Mouse (Mus musculus): Measurements from ENCODE around the gene Dhx37. TPM values are rescaled to one million over a fixed set of nuclear protein-coding genes. Genes with fewer than 3 reads are reported as not detected.

The Dhx37 gene
- polyA plus RNA-seq, 1 experiment from 2014 or later, result 16.4 TPM

DNA sequence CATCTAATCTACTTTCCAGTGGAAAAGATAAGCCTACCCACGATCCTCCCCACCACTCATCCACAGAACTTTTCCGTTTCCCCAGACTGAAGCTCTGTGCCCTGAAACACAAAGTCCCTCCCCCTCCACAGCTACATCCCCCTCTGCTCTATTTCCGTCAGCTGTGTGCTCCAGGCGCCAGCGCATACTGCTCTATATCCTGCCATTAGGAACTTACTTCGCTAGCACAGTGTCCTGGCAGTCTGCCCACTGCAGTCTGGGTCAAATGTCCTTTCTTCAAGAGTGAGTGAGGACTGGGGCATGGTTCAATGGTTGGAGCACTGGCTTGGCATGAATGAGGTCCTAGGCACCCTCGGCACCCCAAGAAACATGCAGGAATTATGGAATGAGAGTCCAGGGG is 70.0 kb downstream of the Dhx37 start:
- no peak for ATAC-seq (ENCODE audit: low FRiP score, low read depth)
- no peaks in the 10 kb centered on the region for H3K9me3 ChIP-seq
- H3K9ac ChIP-seq (replicated peaks), result no peak overlapping the region
- H3K27ac ChIP-seq (replicated peaks), result no peak overlapping the region
- no peak overlapping the region for H3K4me3 ChIP-seq
- WGBS, result 86% methylated on average over 7 of the region's 7 CpGs
- H3K4me2 ChIP-seq (replicated peaks), result no peak overlapping the region
- H3K36me3 ChIP-seq, result no peaks in the 10 kb centered on the region
- no peaks in the 10 kb centered on the region for H3K27me3 ChIP-seq
- H3K4me1 ChIP-seq, result no peaks in the 10 kb centered on the region

Small RNAs within 50 kb of the gene (microRNA-seq; reads per million reads assigned to microRNA genes)
- gene Gm27551, result not detected

Other genes with a start within 250 kb of the Dhx37 start
- 27.8 and 30.2 TPM in 2 replicates for gene Scarb1, start 93.0 kb downstream of the Dhx37 start, polyA plus RNA-seq (2016; fragmentation: Nextera tagmentation; extraction: Ambion mirVana)
- gene Gm10382, start 44.8 kb downstream of the Dhx37 start, polyA plus RNA-seq (2016; fragmentation: Nextera tagmentation; extraction: Ambion mirVana), result 0.43 and 0.68 TPM in 2 replicates
- gene Ubc, start 43.9 kb downstream of the Dhx37 start, polyA plus RNA-seq (2016; fragmentation: Nextera tagmentation; extraction: Ambion mirVana), result 1,111 and 1,158 TPM in 2 replicates
- 35.5 and 41.2 TPM in 2 replicates for gene Bri3bp, start 7.4 kb upstream of the Dhx37 start, polyA plus RNA-seq (2016; fragmentation: Nextera tagmentation; extraction: Ambion mirVana)
- 58.8 and 62.7 TPM in 2 replicates for gene Aacs, start 41.7 kb upstream of the Dhx37 start, polyA plus RNA-seq (2016; fragmentation: Nextera tagmentation; extraction: Ambion mirVana)
- 1.4 and 1.8 TPM in 2 replicates for gene Tmem132b, start 97.7 kb upstream of the Dhx37 start, polyA plus RNA-seq (2016; fragmentation: Nextera tagmentation; extraction: Ambion mirVana)